In the genomic region with DNA sequence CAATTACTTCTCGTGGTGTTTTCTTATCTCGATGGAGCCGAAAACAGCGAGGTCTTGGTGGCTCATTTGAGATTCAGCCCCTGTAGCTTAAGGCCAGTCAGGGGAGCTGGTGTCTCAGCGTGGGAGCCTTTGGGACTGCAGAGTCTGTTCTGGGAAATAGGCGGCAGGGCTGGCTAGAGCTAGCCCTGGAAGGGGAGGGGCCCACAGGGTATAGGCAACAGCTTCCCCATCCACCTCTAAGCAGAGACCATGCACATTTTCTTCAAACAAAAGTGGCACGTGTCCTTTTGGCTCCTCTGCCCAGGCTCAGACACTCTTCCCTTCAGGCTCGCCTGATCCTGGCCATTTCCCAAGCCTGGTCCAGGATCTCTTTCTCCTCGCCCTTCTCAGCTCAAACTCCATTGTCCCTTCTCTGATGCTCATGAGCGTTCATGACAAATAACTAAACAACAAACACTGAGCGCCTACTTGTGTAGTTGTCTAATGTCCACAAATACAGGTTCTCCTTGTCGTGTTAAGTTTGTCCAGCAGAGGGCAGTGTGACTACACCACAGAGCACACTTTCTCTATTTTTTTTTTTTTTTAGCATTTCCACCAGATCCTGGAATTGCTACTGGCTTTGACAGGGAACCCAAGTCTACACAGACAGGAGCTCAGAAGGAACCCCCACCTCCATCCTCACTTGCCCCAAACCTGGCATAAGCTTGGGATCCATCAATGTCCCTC, we compare ENCODE assay signal across 9 mouse cellular contexts. TPM values are rescaled to one million over a fixed set of nuclear protein-coding genes. Genes with fewer than 3 reads are reported as not detected.
DNase-seq lines count a peak whose midpoint lies in the region; ATAC-seq and TF ChIP-seq lines count a peak whose summit lies in the region.
"Had no signal": no experiment of that assay in that cellular context is flagged by ENCODE, and none has a peak within 500 bp of the region (broad histone marks: within the 10 kb centered on the region; RNA-seq: fewer than 3 reads in every experiment).

No protein-coding gene starts in this region.

- peak; percentile 67 for ATAC-seq in kidney, embryonic 14.5 days (ENCODE audit: low FRiP score, low TSS enrichment)
- ATAC-seq in limb, embryonic 14.5 days (ENCODE audit: low FRiP score, low read depth), result no peak
- ATAC-seq in neural tube, embryonic 11.5 days (ENCODE audit: insufficient read depth, low FRiP score, low TSS enrichment), result no peak

- no peaks in the 10 kb centered on the region for H3K9me3 ChIP-seq in kidney, embryonic 14.5 days (ENCODE audit: control insufficient read depth, low read length)
- H3K9me3 ChIP-seq in limb, embryonic 14.5 days (ENCODE audit: control insufficient read depth, low read length), result no peaks in the 10 kb centered on the region
- H3K9me3 ChIP-seq in neural tube, embryonic 11.5 days (ENCODE audit: control insufficient read depth, low read length), result no peaks in the 10 kb centered on the region

- H3K27me3 ChIP-seq in kidney, embryonic 14.5 days (ENCODE audit: control insufficient read depth, insufficient read depth, low read length), result no peaks in the 10 kb centered on the region
- H3K27me3 ChIP-seq in limb, embryonic 14.5 days (ENCODE audit: control insufficient read depth, insufficient read depth, low read length), result no peaks in the 10 kb centered on the region
- H3K27me3 ChIP-seq in neural tube, embryonic 11.5 days (ENCODE audit: control insufficient read depth, insufficient read depth, low read length), result no peaks in the 10 kb centered on the region

- H3K4me1 ChIP-seq in kidney, embryonic 14.5 days (ENCODE audit: control insufficient read depth, insufficient read depth, low read length), result peaks cover 6% of the 10 kb centered on the region; the same call in 1 of the 2 replicates
- peaks cover 4% of the 10 kb centered on the region; the same call in 1 of the 2 replicates for H3K4me1 ChIP-seq in limb, embryonic 14.5 days (ENCODE audit: control insufficient read depth, insufficient read depth, low read length)
- H3K4me1 ChIP-seq in neural tube, embryonic 11.5 days (ENCODE audit: control insufficient read depth, insufficient read depth, low read length), result peaks cover 8% of the 10 kb centered on the region; the same call in 1 of the 2 replicates

- no peak overlapping the region for H3K4me3 ChIP-seq in kidney, embryonic 14.5 days (ENCODE audit: low read length)
- no peak overlapping the region for H3K4me3 ChIP-seq in limb, embryonic 14.5 days (replicated peaks; ENCODE audit: low read length)
- H3K4me3 ChIP-seq in neural tube, embryonic 11.5 days (ENCODE audit: low read depth, low read length), result no peak overlapping the region
- H3K4me3 ChIP-seq: myocyte had no signal

- no peak overlapping the region for H3K9ac ChIP-seq in kidney, embryonic 14.5 days (ENCODE audit: low read depth, low read length)
- no peak overlapping the region for H3K9ac ChIP-seq in limb, embryonic 14.5 days (ENCODE audit: low read depth, low read length, severe bottlenecking)
- H3K9ac ChIP-seq in neural tube, embryonic 11.5 days (ENCODE audit: low read length), result no peak overlapping the region; the same call in 1 of the 2 replicates

- H3K27ac ChIP-seq in kidney, embryonic 14.5 days (ENCODE audit: low read depth, low read length), result no peak overlapping the region
- no peak overlapping the region for H3K27ac ChIP-seq in limb, embryonic 14.5 days (replicated peaks; ENCODE audit: low read depth, low read length)
- H3K27ac ChIP-seq in neural tube, embryonic 11.5 days (ENCODE audit: low read depth, low read length), result no peak overlapping the region

- TF ChIP-seq POLR2A in limb, embryonic 14.5 days (IDR thresholded peaks at IDR 0.05; ENCODE audit: borderline replicate concordance, extremely low read depth, insufficient read depth, insufficient read length), result no peak

- no peak overlapping the region for H3K4me2 ChIP-seq in kidney, embryonic 14.5 days (replicated peaks; ENCODE audit: low read depth, low read length)
- no peak overlapping the region for H3K4me2 ChIP-seq in limb, embryonic 14.5 days (replicated peaks; ENCODE audit: low read depth, low read length, severe bottlenecking)
- H3K4me2 ChIP-seq in neural tube, embryonic 11.5 days (ENCODE audit: low read depth), result no peak overlapping the region

- peak; percentile 68 for DNase-seq in urinary bladder, postnatal 14 days (ENCODE audit: low spot score)
- DNase-seq in urinary bladder, postnatal 10 days (ENCODE audit: low spot score), result no peak
- peak; percentile 53 for DNase-seq in c-Kit-positive CD71-negative TER-119-negative erythroid progenitor cells, embryonic 14.5 days (ENCODE audit: low read depth)
- DNase-seq in forelimb bud, embryonic 11.5 days (ENCODE audit: low read depth, low spot score), result peak; percentile 82
- DNase-seq in limb, embryonic 14.5 days (ENCODE audit: low spot score), result peak; percentile 55
- peak; percentile 71 for DNase-seq in neural tube, embryonic 11.5 days (ENCODE audit: low spot score)
- DNase-seq in urinary bladder, postnatal 36 days (ENCODE audit: low spot score in 2 of 2), result peak; percentile 37 to 49

- H3K36me3 ChIP-seq in kidney, embryonic 14.5 days (ENCODE audit: control insufficient read depth, insufficient read depth, low read length), result no peaks in the 10 kb centered on the region
- H3K36me3 ChIP-seq in limb, embryonic 14.5 days (ENCODE audit: control insufficient read depth, insufficient read depth, low read length), result no peaks in the 10 kb centered on the region
- H3K36me3 ChIP-seq in neural tube, embryonic 11.5 days (ENCODE audit: control insufficient read depth, insufficient read depth, low read length), result no peaks in the 10 kb centered on the region

- WGBS in kidney, embryonic 14.5 days, result 10% methylated on average over 12 of the region's 12 CpGs
- 28% methylated on average over 12 of the region's 12 CpGs for WGBS in limb, embryonic 14.5 days
- WGBS in neural tube, embryonic 11.5 days, result 27% methylated on average over 12 of the region's 12 CpGs

RNA-seq across cellular contexts. Expression of a gene that starts 25.0 kb away (rescaled TPM):
- 139 and 234 TPM in 2 replicates for polyA plus RNA-seq in kidney, embryonic 14.5 days (2014; fragmentation: Nextera tagmentation; extraction: Ambion mirVana)
- 174 and 207 TPM in 2 replicates for polyA plus RNA-seq in limb, embryonic 14.5 days (2012; rRNA removed)
- polyA plus RNA-seq in limb, embryonic 14.5 days (2014; fragmentation: Nextera tagmentation; extraction: Ambion mirVana), result 202 and 213 TPM in 2 replicates
- 185 and 187 TPM in 2 replicates for polyA plus RNA-seq in neural tube, embryonic 11.5 days (2014; fragmentation: Nextera tagmentation; extraction: Ambion mirVana)
